Mouse (Mus musculus): ENCODE measurements at regions not wholly inside any gene's neighbourhood (a gene's known extent, or its start where the extent isn't known, plus 50 kb on each side); places are given as distances from the start of the nearest gene placed in this dataset.

DNA sequence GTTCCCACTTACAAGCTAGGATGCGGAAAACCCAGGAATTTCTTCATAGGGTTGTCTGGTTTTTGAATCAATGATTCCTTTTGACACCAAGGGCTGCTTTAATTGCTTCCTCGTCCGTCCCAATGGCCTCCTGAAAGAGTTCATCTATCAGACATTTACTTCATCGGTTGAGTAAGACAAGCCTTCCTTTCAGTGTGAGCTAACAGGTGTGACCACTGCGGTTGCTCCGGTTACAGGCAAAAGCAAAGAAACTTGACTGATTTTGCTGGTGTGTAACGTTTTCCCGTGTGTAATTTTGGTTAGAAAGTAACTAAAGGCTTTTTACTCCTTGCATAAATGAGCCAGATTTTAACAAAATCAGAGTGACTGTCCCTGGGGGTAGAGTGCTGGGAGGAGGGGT lies 99.6 kb upstream of the Rnaseh2b start:
- DNase-seq: no peak

DNA sequence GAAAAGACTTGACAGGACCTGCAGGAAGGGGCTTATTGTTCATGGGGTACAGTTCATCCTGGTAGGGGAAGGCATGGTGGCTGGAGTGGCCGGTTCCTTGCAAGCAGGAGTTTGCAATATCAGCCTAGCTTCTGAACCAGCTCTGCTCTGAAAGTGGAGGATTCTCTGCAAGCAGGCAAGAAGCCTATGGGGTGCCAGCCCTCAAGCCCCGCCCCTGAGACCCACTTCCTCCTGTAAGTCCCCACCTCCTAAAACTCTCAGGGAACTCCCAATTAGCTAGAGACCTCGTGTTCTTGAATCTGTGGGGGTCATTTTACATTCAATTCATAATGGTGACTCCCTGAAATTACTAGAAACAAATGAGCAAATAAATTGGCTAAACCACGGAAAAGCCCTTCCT lies 99.0 kb upstream of the Rnaseh2b start:
- DNase-seq: no peak

DNA sequence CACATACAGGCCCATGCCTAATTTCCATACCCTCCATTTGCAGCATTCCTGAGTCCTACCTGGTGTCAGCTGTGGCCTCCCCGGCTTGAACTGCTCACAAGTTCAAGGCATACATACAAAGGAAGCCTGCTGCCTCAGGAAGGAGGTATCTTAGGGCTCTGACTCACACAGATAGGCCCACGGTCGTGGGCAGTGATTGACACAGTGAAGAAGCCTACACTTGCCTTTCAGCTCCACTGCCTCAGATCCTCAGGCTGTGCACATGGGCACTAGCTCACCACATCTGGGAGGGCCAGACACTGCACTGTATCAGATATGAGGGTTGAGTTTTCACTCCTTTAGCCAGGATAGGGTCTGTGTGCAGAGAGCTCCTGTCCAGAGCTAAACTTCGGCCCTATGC lies 95.6 kb upstream of the Rnaseh2b start:
- DNase-seq: no peak

DNA sequence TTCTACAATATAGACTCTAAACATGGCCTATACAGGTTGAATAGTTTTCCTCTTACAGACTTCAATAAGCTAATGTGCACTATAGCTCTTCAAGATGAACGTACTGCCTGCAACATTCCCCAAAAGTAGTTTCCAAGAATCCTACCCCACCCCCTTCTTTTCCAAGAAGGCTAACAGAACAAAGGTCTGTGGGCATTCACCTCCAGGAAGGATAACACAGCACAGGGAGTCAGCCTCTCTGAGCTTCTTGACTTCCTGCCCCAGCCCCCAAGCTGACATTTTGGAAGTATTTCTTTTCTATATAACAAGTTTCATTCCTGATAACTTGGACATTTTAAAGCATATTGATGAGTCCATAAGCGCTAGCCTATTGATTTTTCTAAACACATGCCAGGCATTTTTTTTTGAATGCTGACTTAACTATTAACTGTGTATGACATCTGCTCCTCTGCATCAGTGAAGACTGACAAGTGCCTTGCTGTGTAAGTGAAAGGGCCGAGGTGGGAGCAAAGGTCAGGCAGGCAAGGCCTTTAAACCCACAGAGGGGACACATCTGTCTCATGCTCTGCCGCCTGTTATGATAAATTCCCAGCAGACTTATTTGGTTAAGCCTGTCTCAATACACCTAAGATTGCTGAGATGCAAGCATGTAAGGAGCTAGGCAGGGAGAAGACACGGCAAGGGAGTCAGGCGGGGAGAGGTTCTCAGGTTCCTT lies 93.8 kb upstream of the Rnaseh2b start:
- no peak for DNase-seq

DNA sequence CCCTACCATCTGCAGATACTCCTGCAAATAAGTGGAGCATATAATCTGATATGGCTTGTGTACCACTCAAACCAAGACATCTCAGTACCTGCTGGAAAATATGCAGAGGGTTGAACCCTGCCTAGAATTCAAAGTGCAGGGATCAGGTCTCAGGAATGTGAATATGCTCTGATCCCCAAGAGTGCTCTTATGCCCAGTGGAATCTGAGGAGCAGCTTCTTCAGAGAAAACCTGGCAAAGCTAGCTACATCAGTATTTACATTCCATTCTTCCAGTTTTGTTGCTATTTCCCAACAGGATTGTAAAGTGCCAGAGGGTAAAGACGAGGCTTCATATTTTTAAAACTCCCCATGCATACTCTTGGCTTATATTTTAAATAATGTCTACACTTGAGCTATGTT lies 77.3 kb upstream of the Rnaseh2b start:
- no peak for DNase-seq

DNA sequence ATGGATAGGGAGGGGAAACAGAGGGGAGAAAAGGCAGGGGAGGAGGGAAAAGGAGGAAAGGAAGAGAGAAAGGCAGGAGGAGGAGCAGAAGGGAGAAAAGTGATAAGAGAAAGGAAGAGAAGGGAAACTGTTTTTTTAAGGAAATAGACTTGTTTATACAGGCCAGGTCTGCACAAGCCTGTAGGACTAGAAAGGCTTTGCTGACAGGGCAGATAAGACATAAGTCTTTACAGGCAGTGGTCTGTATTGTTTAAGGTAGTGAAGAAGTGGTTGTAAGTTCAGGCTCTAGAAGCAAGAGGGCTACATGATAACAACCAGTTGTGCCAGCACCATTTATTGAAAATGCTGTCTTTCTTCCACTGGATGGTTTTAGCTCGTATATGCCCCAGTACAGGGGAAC lies 75.4 kb upstream of the Rnaseh2b start:
- DNase-seq: no peak

DNA sequence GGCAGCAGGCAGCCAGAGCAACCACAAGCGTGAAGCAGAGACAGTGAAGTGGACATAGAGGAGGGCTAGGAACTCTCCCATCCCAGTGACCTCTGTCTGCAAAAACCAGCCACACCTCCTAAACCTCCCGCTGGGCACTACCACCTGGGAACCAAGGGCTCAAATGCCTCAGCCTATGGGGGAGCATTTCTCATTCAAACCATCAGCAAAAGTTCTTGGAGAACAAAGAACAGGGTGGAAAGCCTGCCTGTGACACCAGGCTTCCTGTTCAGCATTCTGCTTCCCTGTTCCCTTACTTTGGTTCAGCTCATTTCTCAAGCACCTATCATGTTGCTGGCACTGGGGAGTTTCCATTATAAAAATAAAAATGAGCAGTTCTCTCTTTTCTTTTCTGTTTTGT lies 74.4 kb upstream of the Rnaseh2b start:
- DNase-seq: no peak

DNA sequence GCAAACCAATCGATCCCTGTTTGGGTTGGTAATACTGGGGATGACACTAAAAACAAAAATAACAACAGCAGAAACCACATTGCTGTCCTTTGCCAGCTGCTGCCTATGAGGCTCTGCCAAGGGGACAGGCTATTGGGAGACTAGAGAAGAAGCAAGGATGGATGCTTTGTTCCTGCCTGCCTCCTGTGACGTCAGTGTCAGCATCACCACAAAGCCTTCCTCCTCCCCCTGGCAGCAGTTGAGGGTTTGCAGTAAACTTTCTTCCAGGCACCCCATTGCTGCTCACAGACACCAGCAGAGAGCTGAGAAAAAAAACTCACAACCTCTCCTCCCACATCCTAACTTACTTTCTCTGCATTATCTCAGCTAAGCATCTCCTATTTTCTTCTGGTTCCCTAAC lies 73.7 kb upstream of the Rnaseh2b start:
- no peak for DNase-seq

DNA sequence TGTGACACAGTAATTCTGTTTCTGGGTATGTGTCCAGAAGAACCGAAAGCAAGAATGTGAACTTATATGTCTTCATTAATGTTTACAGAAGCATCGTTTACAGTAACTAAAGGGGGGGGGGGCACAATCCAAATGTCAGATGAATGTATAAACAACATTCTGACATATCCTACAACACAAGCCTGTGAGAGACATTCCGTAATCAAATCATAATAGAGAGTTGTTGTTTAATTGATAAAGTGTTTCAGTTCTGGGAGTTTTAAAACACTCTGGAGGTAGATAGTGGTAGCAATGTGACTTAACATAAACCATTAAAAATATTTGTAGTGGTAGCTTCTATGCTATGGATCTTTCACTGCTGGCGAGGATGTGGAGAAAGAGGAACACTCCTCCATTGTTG lies 71.6 kb upstream of the Rnaseh2b start:
- no peak for DNase-seq
